Mouse (Mus musculus) embryo, embryonic 11.5 days (tissue): ENCODE results near the gene Pdss2.
"Not testable (repeated sequence)": the region's sequence is repeated elsewhere in the genome, so short reads cannot be mapped to it uniquely, and the experiment has no call there.

Experiments
- DNase-seq: peaks from one replicate; pipeline ENCODE4 v3.0.0-alpha.2; 2012; ENCODE audit warnings: low read depth, low spot score

Gene Pdss2

DNA sequence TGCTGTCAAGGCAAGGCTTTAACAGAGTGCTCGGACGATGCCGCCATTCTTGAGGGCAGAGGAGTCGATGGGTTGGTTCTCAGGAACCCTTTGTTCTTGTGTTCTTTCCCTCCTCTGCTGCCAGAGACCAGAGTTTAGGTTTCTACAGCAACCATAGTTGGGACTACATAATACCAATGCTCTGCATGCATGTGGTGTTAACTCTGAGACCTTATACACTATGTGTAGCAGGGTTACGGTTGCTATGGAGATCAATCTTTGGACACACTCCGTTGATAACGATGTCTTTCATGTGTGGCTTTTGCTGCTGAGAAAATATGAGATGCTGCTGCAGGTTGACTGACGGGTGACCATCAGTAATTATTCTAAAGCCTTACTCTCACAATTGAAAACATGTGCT is 20.9 kb downstream of the Pdss2 start:
- no peak for DNase-seq

DNA sequence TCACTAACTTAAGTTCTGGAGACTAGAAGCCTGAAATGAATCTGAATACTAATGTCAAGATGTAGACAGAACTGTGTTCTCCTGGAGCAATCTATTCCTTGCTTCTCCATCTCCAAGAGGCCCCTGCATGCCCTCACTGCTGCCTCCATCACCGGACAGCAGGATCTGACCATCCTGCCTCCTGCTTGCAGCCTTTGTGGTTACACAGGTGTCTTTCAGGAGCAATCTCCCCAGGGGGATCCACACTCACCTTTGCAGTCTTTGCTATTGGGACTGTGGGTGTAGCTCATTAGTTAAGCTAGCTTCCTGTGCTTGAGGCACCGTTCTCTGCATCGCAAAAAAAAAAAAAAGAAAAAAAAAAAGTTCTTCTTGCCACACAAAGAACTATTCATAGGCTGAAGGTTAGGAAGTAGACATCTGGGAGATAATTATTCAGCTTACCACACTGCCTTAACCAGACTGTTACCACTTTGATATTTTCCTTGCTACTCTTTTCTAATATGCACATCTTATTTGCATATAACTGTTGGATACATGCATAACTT is 23.0 kb downstream of the Pdss2 start:
- DNase-seq = no peak

- DNase-seq = no peak
Observed at GRCm38 (mm10) chr10:43245461-43246200, 24.3 kb downstream of the Pdss2 start.

DNA sequence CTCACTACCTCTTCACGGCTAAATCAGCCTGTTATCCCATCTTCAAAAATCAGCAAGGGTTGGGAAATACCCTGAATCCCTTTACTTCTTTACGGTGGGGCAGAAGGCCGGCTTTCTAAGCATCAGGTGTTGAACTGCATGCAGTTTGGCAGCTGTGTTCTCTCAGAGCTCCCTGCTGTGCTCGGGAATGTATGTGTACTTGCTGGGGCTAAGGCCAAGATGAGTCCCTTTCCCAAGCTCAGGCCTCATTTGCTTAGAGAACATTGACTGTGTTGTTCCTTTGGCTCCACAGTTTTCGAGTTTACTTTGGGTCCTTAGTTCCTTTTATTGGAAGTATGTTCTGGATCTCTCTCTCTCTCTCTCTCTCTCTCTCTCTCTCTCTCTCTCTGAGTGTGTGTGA is 26.7 kb downstream of the Pdss2 start:
- no peak for DNase-seq

- DNase-seq = no peak
Observed at GRCm38 (mm10) chr10:43252324-43252723, 31.0 kb downstream of the Pdss2 start.

DNA sequence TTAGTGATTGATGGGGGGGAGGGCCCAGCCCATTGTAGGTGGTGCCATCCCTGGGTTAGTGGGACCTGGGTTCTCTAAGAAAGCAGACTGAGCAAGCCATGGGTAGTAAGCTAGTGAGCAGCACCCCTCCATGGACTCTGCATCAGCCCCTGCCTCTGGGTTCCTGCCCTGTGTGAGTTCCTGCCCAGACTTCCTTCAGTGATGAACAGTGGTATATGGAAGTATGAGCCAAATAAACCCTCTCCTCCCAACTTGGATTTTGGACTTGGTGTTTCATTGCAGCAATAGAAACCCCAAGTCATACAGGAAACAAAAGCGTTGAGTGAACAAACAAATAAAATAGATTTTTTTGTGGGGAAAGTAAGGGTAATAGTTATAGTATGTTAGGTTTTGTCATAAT is 35.7 kb downstream of the Pdss2 start:
- DNase-seq = not testable (repeated sequence)

DNA sequence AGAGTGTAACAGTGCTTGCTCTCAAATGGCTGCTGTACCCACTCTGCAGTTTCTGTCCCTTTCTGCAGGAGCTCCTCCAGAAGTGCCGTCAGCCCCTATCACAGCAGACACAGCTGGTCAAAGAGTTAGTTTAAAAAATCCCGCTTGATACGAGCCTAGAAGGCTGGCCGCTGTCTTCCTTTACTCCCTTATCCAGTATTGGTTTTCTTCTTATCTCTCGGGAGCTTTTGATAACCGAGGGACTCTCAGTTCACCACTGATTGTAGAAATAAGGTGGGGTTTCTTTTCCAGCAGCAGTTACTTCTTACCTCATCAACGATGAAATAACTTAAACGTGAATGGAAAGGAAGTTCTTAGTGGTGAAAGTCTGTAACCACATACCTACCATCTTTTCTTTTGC is 36.2 kb downstream of the Pdss2 start:
- not testable (repeated sequence) for DNase-seq

GRCm38 (mm10) chr10:43271318-43271717 is 50.0 kb downstream of the Pdss2 start:
- no peak for DNase-seq

- no peak for DNase-seq
Observed at GRCm38 (mm10) chr10:43272381-43272780, 51.1 kb downstream of the Pdss2 start.

DNA sequence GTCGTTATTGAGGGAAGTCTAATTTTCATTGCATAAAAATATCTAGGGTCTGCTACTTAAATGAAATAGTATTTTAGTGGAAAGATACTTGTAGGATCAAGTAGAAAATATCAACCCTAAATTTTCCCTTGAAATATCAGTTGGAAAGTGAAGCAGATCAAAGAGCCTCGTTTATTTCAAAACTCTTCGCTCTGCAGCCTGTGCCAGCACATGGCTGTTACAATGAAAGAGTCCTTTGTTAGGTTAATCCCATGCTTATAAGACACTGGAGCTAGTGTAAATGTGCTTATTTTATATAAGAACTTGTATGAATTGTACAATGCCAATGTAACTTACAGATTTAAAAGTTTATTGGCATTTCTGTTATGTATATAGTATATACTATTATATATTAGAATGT is 51.8 kb downstream of the Pdss2 start:
- no peak for DNase-seq

DNA sequence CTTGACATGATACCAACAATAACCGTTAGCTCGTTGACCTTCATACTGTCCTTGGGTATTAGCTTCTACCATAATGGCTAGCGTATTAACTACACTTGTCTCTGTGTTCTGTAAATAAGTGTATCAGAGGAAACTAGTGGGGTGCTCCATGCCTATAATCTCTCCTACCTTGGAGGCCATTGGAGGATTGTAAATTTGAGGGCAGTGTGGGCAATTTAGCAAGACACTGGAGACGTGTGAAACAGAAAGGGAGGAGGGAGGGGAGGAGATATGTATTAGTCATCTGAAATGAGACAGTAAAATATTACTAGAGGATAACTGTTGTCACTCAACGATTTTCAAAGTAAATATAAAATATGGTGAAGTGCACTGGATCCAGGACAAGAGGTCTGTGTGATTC is 54.2 kb downstream of the Pdss2 start:
- no peak for DNase-seq

- DNase-seq = no peak
Observed at GRCm38 (mm10) chr10:43276116-43276659, 54.9 kb downstream of the Pdss2 start.

DNA sequence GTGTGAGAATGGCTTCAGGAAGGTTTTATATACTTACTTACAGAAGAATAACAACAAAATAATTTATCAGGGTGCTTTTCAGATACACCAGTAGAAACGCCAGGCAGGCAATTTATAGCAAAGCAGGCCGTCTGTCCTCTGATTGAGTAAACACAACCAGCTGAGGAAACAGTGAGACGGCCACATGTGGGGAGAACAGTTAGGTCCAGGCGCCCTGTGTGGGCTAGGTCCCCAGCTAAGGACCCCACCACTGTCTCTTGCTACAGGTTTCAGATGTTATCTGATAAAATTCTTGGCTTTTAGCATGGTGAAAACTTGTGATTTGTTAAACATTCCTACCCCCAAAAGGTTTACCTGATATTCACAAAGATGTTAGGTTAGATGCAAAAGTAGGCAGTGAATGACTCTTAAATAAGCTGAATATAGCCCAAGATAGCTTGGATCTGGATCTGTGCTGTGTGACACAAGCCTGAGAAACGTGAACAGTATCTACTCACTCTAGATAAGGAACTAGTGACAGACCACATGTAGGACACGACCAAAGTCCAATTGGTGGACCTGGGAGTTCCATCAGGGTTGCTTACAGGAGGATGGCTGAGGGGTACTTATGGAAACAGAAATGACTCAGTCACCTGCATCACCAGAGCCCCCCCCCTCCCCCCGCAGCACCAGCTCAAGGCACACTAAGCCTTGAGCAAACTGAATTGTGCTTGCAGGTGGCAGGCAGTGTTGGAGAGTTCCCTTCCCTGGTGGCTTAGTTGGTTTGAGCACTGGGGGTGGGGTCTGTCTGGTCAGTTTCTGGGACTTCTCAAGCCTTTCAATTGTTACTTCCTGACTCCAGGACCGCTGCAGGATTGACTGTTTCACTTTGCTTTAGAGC is 56.2 kb downstream of the Pdss2 start:
- no peak for DNase-seq

- no peak for DNase-seq
Observed at GRCm38 (mm10) chr10:43279637-43280288, 58.5 kb downstream of the Pdss2 start.

DNA sequence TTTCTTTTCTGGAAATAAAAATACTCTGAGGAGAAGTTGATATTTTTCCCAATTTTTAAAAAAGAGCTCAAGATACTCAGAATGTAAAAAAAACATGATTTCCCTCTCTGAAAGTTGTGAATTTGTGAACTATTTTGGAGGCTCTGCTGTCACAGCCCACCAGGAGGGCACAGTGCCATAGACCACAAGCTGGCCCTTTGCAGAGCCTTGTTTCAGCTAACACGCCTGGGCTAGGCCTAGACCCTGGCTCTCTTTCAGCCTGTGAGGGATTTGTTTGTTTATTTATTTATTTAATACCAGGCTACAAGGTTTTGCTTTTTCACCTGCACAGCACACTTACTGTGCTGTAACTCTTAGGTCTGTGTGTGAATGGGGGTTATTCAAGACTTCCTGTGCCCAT is 64.3 kb downstream of the Pdss2 start:
- DNase-seq = no peak

DNA sequence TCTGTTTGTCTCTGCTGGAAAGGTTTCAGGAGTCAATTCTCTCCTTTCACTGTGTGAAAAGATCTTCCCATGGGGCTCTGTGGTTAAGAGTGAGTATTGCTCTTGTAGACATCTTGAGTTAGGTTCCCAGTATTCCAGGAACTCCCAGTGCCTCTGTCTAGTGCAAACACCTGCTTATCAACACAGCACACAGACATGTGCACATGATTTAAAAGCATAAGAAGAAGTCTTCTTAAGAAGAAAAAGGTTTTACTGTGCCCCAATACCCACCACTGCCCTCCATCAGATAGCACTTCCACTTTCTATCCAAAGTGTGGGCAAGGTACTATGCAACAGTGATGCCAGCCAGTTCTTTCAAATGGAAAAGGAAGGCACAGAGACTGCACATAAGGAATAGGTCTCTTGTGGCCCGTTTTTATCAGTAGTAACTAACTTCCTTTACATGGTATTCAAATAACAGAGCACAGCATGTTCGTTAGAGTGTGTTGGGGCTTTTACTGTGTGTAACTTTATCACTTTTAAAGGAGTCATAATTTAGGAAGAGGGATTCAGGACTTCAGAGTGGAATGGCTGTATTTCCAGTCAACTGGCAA is 69.4 kb downstream of the Pdss2 start:
- no peak for DNase-seq

DNA sequence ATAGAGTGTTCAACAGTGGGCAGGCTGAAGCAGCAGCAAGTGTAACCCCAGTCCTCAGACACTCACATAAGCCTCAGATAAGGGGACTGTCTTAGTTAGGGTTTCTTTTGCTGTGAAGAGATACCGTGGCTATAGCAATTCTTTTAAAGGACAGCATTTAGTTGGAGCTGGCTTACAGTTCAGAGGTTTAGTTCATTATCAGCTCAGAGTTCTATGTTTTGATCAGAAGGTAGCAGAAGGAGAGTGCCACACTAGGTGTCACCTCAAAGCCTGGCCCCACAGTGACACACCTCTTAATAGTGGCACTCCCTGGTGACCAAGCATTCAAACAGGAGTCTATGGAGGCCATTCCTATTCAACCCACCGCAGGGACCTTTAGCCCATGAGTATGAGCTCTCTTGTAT is 70.0 kb downstream of the Pdss2 start:
- no peak for DNase-seq

DNA sequence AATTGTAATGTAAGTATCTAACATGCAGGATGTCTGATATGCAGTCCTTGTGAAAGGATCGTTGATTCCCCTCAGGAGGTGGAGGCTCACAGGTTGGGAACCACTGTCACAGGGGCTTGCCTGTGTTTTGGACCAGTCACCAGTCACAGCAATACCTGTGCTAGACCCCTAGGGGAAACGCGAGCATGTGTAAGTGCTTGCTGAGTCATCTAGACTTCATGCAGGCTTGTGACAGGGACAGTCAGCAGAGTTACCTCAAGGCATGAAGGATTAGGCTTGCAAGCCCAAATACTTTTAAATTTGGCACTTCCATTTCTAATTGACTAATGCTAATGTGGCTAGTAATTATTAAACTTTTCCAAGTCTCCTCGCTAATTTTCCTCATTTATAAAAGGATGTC is 71.2 kb downstream of the Pdss2 start:
- no peak for DNase-seq

GRCm38 (mm10) chr10:43294331-43294730 is 73.0 kb downstream of the Pdss2 start:
- no peak for DNase-seq

GRCm38 (mm10) chr10:43308105-43308810 is 87.0 kb downstream of the Pdss2 start:
- DNase-seq = no peak
